Mouse (Mus musculus): Measurements from ENCODE around the gene Dctn2. TPM values are rescaled to one million over a fixed set of nuclear protein-coding genes. Genes with fewer than 3 reads are reported as not detected.

The Dctn2 gene
- 85.8 and 96.8 TPM in 2 replicates for total RNA-seq (2017)

- peak; percentile 99 for ATAC-seq (replicated peaks in 1 of 2; ENCODE audit: insufficient read depth in 1 of 2, low FRiP score in 2 of 2, low TSS enrichment in 1 of 2, low read depth in 1 of 2, poor library complexity in 2 of 2, severe bottlenecking in 2 of 2)
Measured at GRCm38 (mm10) chr10:127266112-127267091, at the start of gene Dctn2. Gene Dctn2, plus strand, starts transcription at chr10:127266368.

GRCm38 (mm10) chr10:127216456-127216855 lies 49.7 kb upstream of the Dctn2 start:
- ATAC-seq (replicated peaks in 1 of 2; ENCODE audit: insufficient read depth in 1 of 2, low FRiP score in 2 of 2, low TSS enrichment in 1 of 2, low read depth in 1 of 2, poor library complexity in 2 of 2, severe bottlenecking in 2 of 2): no peak

- ATAC-seq (replicated peaks in 1 of 2; ENCODE audit: insufficient read depth in 1 of 2, low FRiP score in 2 of 2, low TSS enrichment in 1 of 2, low read depth in 1 of 2, poor library complexity in 2 of 2, severe bottlenecking in 2 of 2): no peak
Measured at GRCm38 (mm10) chr10:127217177-127217576, 49.0 kb upstream of the Dctn2 start.

- ATAC-seq (replicated peaks in 1 of 2; ENCODE audit: insufficient read depth in 1 of 2, low FRiP score in 2 of 2, low TSS enrichment in 1 of 2, low read depth in 1 of 2, poor library complexity in 2 of 2, severe bottlenecking in 2 of 2): no peak
Measured at GRCm38 (mm10) chr10:127218339-127218738, 47.8 kb upstream of the Dctn2 start.

- no peak for ATAC-seq (replicated peaks in 1 of 2; ENCODE audit: insufficient read depth in 1 of 2, low FRiP score in 2 of 2, low TSS enrichment in 1 of 2, low read depth in 1 of 2, poor library complexity in 2 of 2, severe bottlenecking in 2 of 2)
Measured at GRCm38 (mm10) chr10:127225213-127225612, 41.0 kb upstream of the Dctn2 start.

- peak; percentile 81 to 82 for ATAC-seq (replicated peaks in 1 of 2; ENCODE audit: insufficient read depth in 1 of 2, low FRiP score in 2 of 2, low TSS enrichment in 1 of 2, low read depth in 1 of 2, poor library complexity in 2 of 2, severe bottlenecking in 2 of 2)
Measured at GRCm38 (mm10) chr10:127225732-127226131, 40.4 kb upstream of the Dctn2 start.

- ATAC-seq (replicated peaks in 1 of 2; ENCODE audit: insufficient read depth in 1 of 2, low FRiP score in 2 of 2, low TSS enrichment in 1 of 2, low read depth in 1 of 2, poor library complexity in 2 of 2, severe bottlenecking in 2 of 2): no peak
Measured at GRCm38 (mm10) chr10:127226318-127226895, 39.8 kb upstream of the Dctn2 start.

GRCm38 (mm10) chr10:127227163-127227562 lies 39.0 kb upstream of the Dctn2 start:
- ATAC-seq (replicated peaks in 1 of 2; ENCODE audit: insufficient read depth in 1 of 2, low FRiP score in 2 of 2, low TSS enrichment in 1 of 2, low read depth in 1 of 2, poor library complexity in 2 of 2, severe bottlenecking in 2 of 2): peak; percentile 29 to 55; a peak in 3 of 4 replicates

- ATAC-seq (replicated peaks in 1 of 2; ENCODE audit: insufficient read depth in 1 of 2, low FRiP score in 2 of 2, low TSS enrichment in 1 of 2, low read depth in 1 of 2, poor library complexity in 2 of 2, severe bottlenecking in 2 of 2): peak; percentile 34 to 43; a peak in 1 of 4 replicates
Measured at GRCm38 (mm10) chr10:127228897-127229296, 37.3 kb upstream of the Dctn2 start.

- peak; percentile 42 to 47 for ATAC-seq (replicated peaks in 1 of 2; ENCODE audit: insufficient read depth in 1 of 2, low FRiP score in 2 of 2, low TSS enrichment in 1 of 2, low read depth in 1 of 2, poor library complexity in 2 of 2, severe bottlenecking in 2 of 2)
Measured at GRCm38 (mm10) chr10:127230693-127231092, 35.5 kb upstream of the Dctn2 start.

GRCm38 (mm10) chr10:127231741-127232140 lies 34.4 kb upstream of the Dctn2 start:
- no peak for ATAC-seq (replicated peaks in 1 of 2; ENCODE audit: insufficient read depth in 1 of 2, low FRiP score in 2 of 2, low TSS enrichment in 1 of 2, low read depth in 1 of 2, poor library complexity in 2 of 2, severe bottlenecking in 2 of 2)

- ATAC-seq (replicated peaks in 1 of 2; ENCODE audit: insufficient read depth in 1 of 2, low FRiP score in 2 of 2, low TSS enrichment in 1 of 2, low read depth in 1 of 2, poor library complexity in 2 of 2, severe bottlenecking in 2 of 2): no peak
Measured at GRCm38 (mm10) chr10:127233141-127233540, 33.0 kb upstream of the Dctn2 start.

- ATAC-seq (replicated peaks in 1 of 2; ENCODE audit: insufficient read depth in 1 of 2, low FRiP score in 2 of 2, low TSS enrichment in 1 of 2, low read depth in 1 of 2, poor library complexity in 2 of 2, severe bottlenecking in 2 of 2): no peak
Measured at GRCm38 (mm10) chr10:127236541-127236940, 29.6 kb upstream of the Dctn2 start.

GRCm38 (mm10) chr10:127238241-127238824 lies 27.8 kb upstream of the Dctn2 start:
- no peak for ATAC-seq (replicated peaks in 1 of 2; ENCODE audit: insufficient read depth in 1 of 2, low FRiP score in 2 of 2, low TSS enrichment in 1 of 2, low read depth in 1 of 2, poor library complexity in 2 of 2, severe bottlenecking in 2 of 2)

- peak in 1 of 2 experiments; percentile 32; a peak in 1 of 4 replicates for ATAC-seq (replicated peaks in 1 of 2; ENCODE audit: insufficient read depth in 1 of 2, low FRiP score in 2 of 2, low TSS enrichment in 1 of 2, low read depth in 1 of 2, poor library complexity in 2 of 2, severe bottlenecking in 2 of 2)
Measured at GRCm38 (mm10) chr10:127250810-127251209, 15.4 kb upstream of the Dctn2 start.

GRCm38 (mm10) chr10:127255625-127256345 lies 10.4 kb upstream of the Dctn2 start:
- no peak for ATAC-seq (replicated peaks in 1 of 2; ENCODE audit: insufficient read depth in 1 of 2, low FRiP score in 2 of 2, low TSS enrichment in 1 of 2, low read depth in 1 of 2, poor library complexity in 2 of 2, severe bottlenecking in 2 of 2)

- no peak for ATAC-seq (replicated peaks in 1 of 2; ENCODE audit: insufficient read depth in 1 of 2, low FRiP score in 2 of 2, low TSS enrichment in 1 of 2, low read depth in 1 of 2, poor library complexity in 2 of 2, severe bottlenecking in 2 of 2)
Measured at GRCm38 (mm10) chr10:127257790-127258189, 8.4 kb upstream of the Dctn2 start.

Measured in hematopoietic stem cell, adult 5-6 weeks (primary cell).